Mouse (Mus musculus) adrenal gland, adult 18-20 months (tissue): ENCODE data around the gene Ptn. TPM values are rescaled to one million over a fixed set of nuclear protein-coding genes. Genes with fewer than 3 reads are reported as not detected.

Experiments used
- DNase-seq, 2 experiments: peaks; one replicate each; pipeline ENCODE4 v3.0.0; 2021 to 2022; ENCODE audit warnings: low spot score in 2 of 2
- total RNA-seq, 2 experiments: library from RNA; stranded (reverse); gene quantifications; 1 replicate in 1 of 2; 2 replicates in 1 of 2; pipeline ENCODE4 v1.2.3; 2021

Ptn gene
- total RNA-seq, 2 experiments from 2014 or later, result 53.9 to 85.9 TPM

DNA sequence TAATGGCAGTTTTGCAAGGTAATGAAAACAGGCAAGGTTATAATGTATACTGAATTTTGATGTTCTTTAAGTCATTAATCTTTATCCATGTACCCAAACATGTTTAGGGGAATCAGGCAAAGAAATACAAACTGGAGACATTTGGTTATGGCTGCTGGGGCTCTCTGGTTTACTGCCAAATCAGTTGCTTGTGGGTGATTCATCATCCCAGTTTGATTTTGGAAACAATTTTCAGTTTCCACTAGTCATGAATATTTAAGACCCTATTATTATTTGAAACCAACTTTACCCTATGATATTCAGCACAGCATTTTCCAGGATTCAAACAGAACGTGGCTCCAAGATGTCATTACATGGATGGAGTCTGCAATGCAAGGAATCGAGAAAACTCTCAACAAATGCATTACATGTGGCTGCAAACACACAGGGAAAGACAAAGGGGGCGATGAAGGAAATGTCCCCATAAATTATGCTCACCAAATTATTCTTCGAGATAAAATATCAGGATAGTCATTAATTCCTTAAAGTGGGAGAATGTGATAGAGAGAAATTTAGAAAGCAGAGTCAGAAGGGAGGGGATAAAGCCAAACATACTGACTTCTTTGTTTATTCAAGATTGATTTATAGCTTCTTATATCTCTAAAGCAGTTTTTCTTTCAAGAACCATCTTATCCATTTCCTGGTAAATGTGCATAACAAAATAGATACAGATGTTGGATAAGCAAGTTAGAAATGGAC, 8.4 kb upstream of the Ptn start:
- DNase-seq, result no peak

DNA sequence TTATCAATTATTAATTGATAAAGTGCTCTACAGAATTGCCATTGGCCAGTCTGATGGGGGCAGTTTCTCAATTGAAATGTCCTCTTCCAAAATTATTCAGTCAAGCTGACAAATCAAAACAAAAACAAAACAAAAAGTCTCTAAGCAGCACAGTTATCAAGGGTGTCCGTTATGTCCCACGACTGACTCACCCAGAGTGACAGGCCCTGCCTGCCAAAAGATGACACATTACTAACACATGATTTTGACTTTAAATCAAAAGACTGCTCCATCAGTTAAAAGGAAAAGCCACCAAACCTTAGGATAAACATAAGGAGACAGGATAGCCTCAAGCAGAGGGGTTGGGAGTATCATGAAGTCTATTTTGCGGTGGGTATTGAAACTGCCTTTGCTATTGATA, 6.6 kb upstream of the Ptn start:
- no peak for DNase-seq

DNA sequence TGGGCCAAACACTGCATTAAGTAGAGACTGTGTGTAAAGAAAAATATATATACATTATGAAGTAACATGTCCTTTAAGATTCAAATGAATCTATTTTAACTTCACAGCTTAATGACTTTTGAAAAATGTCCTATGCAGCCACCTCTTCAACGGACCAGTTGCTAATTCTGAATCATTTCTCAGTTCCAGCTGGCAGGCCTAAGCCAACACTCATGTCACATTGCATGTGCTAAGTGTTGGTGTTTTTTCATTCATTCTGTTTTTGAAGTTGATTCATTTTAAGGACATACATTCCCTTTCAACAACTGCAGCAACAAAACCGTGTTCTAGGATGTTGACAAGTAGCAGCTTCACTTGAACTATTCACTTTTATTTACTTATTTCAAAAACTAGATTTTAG, 6.0 kb upstream of the Ptn start:
- no peak for DNase-seq

DNA sequence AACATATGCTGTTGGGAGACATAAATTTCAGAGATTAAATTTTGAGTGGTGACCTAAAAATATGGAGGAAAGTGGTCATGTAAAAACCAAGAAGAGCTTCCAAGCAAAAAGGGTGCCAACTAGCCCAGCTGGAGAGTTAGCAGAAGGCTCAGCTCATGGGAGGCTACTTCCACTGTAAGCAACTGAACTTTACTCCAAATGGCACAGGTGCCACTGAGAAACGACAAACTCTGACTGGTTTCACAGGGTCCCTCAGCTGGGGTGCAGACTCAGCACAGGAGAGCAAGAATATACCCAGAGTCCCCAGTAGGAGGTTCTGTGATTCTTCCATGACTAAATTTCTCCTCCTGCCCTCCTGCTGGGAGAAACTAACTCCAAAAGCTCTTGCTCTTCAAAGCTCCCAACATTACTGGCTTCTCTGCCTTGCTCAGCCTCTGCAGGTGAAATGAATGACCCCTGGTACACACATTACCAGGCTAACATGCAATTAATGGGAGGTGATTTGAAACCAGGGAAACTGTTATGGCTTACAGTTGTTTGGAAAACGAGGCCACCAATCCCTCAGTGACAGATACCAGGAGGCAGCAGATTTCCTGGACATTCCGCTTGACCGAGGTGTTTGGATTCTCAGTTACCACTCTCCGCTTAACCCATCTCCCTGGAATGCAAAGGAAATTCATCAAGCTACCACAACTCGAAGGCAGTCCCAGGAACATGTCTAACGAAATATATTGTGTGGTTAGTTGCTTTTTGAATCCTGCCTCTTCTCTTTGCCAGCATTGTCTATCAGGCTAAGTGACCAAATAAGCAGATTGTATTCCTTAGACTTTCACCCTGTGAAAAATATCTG, 2.9 kb upstream of the Ptn start:
- no peak for DNase-seq

DNA sequence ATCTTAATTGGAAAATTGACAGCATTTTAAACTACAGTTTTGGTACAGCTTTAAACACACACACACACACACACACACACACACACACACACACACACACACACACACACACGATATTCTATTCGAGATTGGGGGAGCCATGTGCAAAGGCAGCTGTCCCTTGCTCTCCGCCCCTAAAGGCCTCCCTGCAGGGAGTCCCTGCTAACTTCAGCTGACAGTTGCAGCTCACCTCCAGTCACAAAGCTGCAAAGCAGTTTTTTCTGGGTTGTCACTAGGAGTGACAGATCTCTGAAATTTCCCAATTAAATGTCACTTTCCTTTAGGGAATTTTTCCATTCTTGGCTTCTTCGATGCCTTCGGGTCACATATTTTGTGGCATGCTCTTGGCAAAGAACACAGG, 428 bp upstream of the Ptn start:
- DNase-seq, result no peak

DNA sequence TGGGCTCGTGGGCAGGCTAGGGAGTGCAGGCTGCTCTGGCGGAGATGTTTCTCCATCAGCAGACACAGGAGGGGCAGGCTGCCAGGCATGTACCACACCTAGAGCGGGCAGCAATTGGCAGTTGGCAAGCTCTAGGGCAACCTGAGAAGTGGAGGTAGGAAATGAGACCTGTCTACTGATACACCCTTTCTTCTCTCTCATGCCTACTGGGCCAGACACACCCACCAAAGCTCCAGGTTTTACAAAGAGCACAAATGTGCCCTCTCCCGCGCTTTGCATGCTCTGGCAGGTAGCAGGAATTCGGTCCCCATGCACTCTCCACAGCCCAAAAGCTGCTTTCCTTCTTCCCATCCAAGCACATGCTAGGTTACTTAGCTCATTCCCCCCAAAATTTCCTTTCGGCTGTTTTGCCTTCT, 701 bp downstream of the Ptn start:
- DNase-seq, result no peak

DNA sequence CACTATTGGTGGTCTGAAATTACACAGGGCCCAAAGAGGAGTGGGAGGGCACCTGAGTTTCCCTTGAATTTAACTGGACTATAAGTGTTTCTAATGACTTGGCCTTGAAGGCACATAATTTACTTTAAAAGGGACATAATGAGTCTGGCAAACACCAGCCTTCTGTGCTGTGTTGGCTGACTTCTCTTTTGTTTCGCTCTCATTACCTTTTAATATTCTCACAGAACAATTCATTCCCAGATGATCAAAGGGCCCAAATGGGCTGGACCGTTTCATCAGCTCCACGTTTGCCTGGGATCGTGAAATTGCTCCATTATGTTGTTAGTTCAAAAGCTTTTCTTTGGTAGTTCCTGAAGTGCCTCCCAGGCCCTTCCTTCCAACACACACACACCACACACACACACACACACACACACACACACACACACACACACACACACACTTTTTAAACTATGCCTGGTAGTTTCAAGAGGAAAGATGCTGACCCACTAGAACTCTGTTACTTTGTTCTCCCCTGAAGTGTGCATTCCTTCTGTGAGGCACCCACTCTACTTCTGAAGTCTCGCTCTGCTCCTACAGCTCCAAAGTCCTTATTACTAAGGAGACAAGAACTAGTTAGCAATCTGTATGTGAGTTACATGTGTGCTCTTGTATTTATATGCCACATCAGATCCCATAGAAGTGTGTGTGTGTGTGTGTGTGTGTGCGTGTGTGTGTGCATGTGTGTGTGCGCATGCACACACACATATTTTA, 1.5 kb downstream of the Ptn start:
- DNase-seq, result no peak

DNA sequence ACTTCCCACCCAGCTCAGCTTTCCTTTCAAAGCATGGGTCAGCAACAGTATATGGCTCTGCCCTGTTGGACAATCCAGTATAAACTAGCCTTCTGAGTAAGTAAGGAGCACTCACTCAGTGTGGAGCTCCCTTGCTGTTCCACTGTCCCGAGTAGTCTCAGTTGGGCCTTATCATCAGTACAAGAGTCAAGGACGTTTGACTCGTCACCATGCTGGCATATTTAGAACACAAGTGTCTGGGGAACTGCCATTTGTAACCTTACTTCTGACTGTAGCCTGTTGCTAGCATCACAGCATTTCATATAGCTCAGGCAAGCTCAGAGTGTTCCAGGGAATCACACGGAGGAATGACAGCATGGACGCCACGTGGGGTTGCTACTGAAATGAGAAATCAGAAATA, 3.1 kb downstream of the Ptn start:
- DNase-seq, result no peak

DNA sequence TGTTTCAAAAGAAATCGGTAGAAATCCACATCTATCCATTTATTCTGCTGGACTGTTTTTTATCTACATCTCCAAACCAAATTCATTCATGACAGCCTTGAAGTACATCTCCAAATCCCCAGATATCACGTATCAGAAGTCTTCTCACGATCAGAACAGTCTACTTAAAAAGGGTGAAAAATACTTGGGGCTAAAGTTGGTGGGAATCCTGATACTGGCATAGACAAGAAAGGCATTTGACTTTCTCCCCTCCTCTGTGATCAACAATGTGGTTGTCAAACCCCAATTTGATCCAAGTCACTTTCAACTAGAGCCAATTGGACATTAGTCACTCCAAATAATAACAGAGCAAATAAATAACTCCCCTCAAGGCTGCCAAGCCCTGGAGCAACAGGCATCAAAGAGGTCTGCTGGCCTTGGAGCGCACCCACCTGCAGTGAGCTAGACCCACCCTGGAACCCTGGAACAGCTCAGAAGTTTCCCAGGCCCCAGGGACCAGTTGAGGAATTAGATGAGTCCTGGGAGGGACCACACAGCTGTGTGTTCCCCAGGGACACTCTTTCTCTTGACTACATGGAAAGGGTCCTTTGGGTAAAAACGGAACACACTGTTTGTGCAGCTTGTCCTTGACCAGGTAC, 9.6 kb downstream of the Ptn start:
- DNase-seq, result no peak

DNA sequence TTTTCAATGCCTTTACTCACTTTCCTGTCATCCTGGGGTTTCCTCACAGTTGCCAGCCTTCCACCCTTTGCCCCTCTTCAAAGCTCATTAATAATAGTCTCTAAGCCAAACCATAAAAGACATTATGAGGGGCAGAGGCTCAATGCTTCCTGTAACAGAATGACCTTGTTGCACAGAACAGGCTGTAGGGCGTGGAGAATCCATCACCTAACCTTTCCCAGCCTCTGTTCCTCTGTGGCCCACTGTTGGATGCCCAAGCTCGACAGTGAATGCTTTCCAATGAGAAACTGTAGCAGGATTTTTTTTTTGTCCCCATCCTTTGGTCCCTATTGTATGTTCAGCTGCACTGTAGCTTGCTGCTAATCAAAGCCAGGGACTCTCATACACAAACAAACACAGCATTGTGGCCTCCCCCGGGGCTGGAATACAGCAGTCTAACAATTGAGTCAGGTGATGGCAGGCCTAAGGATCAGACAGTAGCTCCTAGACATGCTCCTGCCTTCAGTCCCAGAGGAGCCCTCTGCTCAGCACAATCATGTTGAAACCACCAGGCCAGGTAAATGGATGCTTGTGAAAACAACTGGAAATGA, 12.9 kb downstream of the Ptn start:
- DNase-seq, result no peak

DNA sequence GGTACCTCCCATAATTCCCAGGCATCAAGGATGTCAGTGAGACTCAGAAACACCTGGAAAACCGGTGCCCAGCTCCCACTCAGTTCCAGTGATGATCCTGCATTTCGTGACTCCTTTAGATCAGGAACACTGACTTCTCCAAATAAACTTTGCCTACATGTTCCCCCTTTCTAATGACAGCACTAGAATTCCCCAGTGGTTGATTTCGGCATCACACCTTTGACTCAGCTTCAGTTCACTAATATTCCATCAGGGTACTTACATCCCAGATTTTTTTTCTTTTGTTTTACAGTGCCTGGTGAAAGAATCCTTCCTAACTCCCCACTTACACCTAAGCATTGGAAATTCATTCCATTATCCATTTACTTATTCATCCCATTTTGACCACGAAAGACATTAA, 15.5 kb downstream of the Ptn start:
- no peak for DNase-seq

DNA sequence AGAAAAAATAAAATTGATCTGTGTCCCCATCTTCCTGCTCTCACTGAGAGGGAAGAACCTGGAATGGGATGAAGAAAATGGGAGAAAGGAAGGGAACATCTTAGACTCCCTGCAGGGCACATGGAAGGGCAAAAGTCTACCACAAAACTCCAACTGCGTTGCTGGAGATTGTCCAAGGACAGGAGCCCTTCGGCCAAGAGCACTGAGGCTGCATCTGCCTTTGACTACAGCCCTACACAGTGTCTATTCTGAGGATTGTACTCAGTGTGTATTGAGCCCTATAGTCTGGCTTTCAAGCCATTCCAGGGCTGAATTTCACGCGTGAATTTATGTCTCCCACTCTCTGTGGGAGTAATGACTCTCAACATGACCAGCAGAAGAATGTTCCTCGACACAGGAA, 16.2 kb downstream of the Ptn start:
- DNase-seq, result no peak

DNA sequence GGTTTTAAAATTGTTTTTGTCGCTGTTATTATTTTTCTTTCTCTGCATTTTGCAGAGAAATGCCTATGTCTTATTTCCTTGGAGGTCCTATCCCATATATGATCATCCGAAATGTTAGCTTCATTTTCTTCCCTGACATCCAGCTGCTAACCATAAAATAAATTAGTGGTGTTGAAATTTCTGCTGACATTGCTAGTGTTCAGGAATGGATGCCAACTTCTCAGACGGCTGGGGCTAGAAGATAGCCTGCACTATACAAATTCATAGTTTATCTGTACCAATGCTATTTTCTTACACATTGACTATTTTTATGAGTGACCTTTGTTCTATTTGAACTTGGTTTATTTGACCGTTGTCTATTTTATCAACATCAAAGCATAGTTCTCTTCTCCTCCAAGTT, 20.8 kb downstream of the Ptn start:
- no peak for DNase-seq

DNA sequence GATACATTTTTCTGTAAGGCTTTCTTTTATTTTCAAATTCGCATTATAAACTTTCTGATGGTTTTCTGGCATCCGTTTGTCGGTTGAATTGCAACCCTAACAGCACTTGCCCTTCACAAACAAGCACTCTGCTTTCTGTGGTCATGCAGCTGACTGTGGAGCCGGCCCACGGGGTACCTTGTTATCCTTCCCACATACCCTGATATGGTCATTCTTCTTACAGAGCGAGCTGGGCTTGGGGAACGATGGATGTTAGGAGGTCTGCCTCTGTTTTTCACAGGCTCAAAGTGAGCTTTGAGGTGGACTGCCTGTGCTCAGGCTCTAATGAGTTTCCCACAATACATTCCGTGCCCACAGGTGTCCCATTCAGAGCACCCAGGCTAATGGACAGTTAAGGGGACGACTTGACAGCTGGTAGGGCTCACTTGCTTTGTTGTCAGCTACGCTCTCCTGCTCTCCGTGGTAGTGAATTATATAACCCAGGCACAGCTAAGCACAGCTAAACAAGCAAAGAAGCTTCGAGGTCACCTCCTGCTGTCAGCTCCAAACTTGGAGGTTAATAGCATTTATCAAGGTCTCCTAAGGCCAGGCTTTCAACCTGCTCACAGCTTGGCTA, 21.3 kb downstream of the Ptn start:
- peak in 1 of 2 experiments; percentile 28 for DNase-seq

DNA sequence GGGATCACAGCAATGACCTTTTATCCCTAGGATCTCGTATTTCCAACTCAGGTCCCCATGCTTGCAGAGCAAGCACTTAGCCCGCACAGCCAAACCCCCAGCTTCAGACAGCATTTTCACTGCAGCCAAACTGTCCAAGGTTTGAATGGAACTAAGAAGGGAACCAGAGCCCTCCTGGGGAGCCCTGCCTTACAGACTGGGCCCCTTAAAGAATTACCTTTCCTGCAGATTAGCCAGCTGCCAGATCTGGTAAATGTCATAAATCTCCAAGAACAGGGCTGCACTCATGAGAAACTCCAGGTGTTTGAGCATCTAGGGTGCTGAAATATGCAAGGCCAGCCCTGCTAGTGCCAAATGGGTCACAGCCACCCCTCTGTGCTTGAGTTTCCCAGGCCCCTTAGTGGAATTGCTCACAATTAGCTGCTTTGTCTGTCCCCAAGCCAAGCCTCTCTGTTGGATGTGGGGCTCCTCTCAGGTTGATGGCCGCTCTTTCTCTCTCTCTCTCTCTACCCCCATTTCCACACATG, 25.3 kb downstream of the Ptn start:
- DNase-seq, result no peak

DNA sequence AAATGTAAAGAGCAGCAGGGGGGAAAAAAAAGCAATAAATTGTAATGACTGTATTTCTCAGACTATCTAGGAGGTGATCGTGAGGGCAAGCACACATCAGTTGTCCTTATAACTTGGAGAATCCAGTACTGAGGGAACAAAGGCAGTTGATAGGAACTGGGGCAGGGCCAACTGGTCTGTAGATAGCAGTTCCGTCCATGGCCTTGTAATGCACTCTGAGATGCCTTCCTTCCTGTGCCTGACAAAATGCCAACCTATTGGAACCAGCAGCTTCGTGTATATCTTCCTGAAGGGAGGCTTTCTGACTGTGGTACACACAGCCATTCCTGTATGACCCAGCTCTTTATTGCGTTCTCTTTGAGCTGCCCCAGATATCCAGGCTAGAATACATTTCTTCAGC, 27.5 kb downstream of the Ptn start:
- DNase-seq, result no peak

DNA sequence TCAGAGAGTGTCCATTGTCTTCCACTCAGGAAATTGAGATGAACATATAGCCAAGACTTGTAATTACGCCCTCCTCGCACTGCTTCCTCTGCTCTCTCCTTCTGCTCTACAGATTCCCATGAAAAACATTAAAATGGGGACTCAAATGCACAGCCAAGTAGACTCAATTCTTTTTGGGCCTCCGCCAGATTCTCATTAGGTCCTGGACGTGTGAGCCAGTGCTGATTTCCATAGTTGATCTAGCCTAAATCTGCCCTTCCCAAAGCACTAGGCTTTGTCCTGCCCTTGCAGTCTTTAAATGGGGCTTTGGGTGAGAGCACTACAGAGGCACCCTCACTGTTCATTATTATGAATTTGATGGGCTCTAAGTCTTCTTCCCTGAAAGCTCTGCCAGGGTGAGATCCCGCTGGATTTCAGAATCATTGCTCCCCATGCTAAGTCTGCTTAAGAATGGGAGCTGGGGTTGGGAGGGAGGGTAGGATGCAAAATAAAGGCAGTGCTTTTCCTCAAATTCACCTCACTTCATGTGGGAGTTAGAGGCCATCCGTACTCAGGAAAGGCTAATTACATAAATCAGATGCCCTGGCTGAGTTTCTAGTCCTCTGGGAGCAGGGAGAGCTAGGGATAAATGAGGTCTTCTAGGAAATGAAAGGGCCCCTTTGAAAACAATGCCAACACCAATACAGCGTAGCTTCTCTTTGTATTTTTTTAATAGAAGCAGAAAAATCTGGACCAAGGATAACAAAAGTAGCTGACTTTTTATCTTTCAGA, 32.3 kb downstream of the Ptn start:
- DNase-seq, result no peak

DNA sequence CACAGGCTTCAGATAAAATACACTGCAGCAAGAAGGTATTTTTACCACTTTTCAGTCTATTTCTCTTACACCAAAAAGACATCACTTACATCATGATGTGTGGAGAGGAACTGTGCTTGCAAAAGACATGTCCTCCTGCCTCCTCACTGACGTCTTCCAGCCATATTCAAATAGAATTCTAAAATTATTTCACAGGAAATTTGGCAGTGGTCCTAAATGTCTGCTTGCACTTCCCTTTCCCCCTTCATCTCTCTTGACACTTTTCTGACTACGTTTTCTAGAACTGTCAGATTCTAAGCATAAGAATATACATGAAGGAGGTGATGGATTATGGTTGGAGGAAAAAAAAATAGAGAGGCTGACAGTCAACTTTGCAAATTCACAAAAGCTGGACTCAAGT, 33.0 kb downstream of the Ptn start:
- no peak for DNase-seq

DNA sequence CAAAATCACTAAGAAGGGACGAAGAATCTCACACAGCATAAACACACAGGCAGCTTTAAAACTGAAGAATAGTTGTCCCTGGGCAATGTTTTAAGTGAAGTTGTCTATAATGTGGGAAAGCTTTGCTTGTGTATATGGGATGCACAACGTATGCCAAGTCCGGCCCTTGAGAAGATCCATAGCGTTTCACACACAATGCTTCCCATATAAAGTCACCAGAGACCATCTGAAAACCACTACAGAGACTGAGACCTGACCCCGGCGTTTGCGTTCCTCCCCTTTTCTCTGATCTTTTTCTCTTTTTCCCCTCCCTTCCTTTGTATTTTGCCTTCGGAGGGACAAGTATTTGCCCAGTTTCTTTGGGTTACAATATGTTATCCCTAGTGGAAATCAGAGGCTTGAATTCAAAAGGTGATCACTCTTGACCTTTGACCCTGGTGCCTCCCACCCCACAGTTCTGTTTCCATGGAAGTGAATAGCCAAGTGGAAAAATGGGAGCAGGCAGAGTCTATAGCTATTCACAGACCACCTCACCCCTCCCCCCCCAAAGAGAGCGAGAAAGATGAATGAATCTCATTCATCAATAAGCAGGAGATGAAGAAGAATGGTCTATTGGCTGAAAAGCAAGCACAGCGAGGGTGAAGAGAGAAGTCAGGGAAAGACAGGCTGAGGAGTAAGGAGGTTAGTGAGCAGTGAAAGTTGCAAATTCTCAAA, 34.2 kb downstream of the Ptn start:
- DNase-seq, result no peak
